Mouse (Mus musculus) gastrocnemius, postnatal 25 days (tissue): Measurements from ENCODE around the gene Wipf2. TPM values are rescaled to one million over a fixed set of nuclear protein-coding genes. Genes with fewer than 3 reads are reported as not detected.
A peak's percentile ranks its signal among the peaks of the same experiment; 100 is the strongest.
"Not testable (repeated sequence)": the region's sequence is repeated elsewhere in the genome, so short reads cannot be mapped to it uniquely, and the experiment has no call there.

Source experiments
- DNase-seq: peaks from one replicate; pipeline ENCODE4 v3.0.0; 2022
- total RNA-seq, 2 experiments: library from RNA; stranded (reverse); gene quantifications; 1 replicate in 1 of 2; 2 replicates in 1 of 2; pipeline ENCODE4 v1.2.3; 2021

Wipf2 gene
- total RNA-seq, 2 experiments from 2014 or later, result 4.1 to 4.9 TPM

DNA sequence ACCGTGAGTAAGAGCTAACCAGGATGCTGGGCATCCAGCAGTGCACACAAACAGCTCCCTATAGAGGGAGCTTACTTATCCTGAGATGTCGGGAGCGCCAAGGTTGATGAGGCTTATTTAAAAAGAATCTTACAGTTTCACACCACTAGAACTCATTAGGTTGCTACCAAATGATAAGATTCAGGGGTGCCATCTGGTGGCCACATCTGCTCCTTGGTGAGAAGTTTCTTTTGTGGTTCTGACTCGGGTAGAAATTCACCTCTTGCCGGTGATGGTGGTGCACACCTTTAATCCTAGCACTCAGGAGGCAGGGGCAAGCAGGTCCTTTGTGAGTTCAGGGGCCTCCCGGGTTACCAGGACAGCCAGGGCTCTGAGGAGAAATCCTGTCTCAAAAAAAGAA, 46.2 kb downstream of the Wipf2 start:
- no peak for DNase-seq

DNA sequence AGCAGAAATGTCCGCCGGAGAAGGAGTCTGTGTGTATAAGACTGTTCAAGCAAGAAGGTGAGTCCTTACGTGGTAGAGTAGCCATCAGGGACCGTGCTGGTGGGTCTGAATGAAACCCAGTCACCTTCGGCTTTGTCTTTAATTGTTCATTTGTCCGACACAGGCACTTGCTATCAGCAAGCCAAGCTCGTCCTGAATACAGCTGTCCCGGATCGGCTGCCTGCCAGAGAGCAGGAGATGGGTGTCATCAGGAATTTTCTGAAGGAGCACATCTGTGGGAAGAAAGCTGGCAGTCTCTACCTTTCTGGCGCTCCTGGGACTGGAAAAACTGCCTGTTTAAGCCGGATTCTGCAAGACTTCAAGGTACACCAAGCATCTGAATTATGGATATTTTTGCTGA, 47.0 kb downstream of the Wipf2 start:
- no peak for DNase-seq

DNA sequence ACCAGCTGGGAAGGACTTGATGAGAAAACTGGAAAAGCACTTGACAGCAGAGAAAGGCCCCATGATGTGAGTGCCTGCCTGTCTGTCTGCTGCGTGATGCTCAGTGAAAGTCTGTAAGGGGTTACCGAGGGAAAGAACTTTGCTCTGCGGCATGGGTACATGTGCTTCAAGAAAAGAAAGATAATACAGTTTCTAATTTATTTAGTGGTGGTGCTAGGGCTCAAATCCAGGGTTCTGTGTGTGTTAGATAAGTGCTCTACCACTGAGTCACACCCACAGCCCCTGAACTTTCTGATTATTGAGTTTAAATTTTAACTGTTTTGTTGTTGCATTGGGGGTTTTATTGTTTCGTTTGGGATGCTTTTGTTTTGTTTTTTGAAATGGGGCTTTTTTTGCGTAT, 48.1 kb downstream of the Wipf2 start:
- no peak for DNase-seq

DNA sequence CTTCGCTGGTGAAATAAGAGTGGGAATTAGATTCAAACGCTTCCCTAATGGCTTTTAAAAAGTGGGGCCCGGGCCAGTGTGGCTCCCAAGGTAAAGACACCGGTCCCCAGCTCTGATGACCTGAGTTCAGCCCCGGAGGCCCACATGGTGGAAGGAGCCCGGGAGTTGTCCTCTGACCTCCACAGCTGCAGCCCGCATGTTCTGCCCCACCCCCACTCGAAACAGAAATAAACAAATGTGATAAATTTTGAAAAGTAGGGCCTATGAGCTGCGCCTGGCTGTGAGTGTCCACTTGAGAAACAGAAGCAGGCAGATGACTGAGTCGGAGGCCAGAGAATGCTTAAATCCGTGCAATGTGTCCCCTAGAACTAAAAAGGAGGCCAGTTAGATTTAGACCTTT, 50.8 kb downstream of the Wipf2 start:
- no peak for DNase-seq

DNA sequence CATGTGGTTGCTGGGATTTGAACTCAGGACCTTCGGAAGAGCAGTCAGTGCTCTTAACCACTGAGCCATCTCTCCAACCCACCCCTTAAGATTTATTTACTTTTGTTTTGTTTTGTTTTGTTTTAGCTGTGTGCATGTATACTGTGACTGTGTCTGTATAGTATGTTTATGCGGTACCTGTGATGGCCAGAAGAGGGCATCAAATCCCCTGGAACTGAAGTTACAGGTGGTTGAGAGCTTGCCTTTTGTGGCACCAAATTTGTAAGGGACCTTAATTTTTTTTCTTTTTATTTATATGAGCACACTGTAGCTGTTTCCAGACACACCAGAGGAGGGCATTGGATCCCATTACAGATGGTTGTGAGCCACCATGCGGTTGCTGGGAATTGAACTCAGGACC, 52.9 kb downstream of the Wipf2 start:
- not testable (repeated sequence) for DNase-seq

DNA sequence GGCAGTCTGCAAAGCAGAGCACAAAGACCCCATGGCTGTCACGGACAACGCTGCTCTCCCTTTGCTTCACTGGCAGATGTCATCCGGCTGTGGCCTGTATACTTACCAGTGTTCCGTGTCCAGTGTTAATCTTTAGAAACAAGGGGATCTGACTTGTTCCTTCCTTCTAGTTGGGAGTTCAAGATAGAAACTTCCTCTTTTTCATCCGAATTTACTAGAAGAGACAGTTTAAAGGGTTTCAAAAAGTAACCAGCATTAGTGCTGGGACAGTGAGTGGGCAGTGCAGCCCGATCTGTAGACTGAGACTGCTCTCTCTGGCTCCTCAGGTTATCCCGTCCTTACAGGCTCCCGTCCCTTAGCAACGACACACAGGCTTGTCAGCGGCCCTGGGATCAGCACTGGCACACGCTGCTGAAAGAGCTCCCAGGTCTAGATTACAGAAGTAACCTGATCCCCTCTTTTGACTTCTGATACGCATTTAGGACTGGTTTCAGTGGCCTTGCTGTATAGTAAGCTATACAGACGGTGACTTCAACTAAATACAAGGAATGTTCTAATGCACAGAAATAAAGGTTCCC, 54.1 kb downstream of the Wipf2 start:
- no peak for DNase-seq

DNA sequence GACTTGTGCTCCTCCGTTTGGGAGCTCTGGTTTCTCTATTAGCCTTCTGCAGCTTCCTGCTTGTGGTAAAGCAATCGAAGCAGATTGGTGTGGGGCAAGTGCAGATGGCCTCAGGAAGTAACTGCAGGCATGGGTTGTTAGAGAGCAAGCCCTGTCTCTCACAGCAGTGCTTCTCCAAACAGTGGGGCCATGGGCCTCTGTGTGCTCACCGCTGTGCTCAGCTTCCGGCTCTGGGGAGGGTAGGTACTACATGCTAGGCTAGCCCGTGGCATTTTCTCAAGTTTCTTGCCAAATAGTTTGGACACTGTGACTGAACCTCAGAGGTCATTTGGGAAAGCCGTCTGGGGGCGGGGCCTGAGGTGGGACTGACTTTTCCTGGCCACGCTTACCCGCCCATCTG, 54.8 kb downstream of the Wipf2 start:
- DNase-seq, result no peak

DNA sequence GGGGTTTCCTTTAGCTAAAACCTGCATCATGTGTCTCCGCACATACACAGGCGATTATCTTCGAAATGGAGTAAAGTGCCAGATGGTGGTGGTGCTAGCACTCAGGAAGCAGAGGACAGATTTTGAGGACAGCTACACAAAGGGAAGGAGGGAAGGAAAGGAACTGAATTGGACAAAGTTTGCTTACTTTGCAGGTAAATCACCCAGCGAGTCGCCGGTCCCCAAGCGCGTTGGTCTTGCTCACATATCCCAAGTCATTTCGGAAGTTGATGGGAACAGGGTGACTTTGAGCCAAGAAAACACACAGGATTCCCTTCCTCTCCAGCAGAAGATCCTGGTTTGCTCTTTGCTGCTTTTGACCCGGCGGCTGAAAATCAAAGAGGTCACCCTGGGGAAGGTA, 55.6 kb downstream of the Wipf2 start:
- no peak for DNase-seq

DNA sequence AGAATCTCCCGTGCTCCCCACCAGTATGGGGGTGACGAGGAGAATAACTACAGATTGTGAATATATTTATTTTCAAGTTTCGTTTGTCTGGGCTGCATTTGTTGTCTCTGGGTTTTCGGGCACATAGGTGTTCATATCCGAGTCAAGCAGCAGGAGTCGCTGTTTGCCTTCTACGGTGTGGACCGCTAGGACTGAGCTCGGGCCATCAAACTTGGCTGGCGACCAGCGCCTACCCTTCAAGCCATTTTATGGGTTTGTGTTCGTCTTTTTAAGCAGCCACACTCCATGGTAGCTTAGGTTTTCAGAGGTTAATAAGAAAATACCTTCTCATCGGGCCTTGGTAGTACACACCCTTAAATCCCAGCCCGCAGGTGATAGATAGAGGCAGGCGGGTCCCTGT, 58.4 kb downstream of the Wipf2 start:
- not testable (repeated sequence) for DNase-seq

DNA sequence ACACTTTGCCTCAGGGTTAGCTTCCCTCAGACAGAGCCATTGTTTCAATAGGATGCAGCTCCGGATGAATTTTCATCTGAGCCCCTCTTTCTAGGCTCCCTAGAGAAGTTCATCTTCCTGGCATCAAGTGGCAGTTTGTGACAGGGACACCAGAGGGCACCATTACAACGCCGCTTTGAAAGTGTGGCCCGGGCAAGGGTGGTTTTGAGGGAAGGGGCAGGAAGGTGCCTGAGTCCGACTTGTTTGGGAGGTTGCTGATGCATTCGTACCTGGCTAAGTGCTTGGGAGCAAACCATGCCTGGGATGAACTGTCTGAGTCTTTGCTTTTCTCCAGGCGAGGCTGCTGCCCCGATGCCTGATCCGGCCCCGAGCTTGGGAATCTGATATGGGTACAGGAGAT, 58.9 kb downstream of the Wipf2 start:
- DNase-seq, result not testable (repeated sequence)

DNA sequence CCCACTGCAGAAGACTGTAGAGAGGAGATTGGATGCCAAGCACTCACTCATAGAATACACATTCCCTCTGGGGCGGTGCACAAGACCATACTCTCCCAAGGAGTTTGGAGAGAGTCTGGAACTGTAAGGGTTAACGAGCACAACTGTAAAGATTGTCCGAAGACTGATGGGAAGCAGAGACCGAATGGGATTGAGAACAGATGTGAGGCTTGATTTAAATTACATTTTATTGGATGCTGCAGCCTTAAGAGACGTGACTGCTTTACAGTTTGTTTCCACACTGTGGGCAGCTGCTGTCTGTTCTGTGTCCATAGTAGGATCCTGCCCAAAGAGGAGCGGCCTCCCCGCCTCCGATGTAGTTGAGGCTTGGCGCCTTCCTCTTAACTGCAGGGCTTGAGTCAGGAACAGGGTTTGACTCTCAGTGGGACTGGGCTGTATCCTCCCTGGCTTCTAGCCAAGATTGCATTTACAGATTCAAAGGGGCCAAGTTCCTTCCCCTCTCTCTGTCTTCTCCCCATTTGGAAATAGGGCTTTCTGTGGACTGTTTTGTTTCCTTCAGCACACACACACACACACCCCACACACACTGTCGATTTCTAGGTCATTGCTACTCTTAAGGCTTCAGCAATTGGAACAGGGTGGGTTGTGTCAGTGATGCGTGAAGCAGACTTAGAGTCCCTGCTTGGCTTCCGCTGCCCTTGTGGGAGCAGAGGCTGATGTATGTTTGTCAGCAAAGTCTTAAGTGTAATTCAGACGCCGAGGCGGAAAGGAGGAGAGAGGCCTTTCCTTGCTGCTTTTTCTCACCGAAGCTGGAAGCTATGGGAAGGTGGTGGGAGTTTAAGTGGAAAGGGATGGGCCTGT, 59.6 kb downstream of the Wipf2 start:
- peak; percentile 62 for DNase-seq

DNA sequence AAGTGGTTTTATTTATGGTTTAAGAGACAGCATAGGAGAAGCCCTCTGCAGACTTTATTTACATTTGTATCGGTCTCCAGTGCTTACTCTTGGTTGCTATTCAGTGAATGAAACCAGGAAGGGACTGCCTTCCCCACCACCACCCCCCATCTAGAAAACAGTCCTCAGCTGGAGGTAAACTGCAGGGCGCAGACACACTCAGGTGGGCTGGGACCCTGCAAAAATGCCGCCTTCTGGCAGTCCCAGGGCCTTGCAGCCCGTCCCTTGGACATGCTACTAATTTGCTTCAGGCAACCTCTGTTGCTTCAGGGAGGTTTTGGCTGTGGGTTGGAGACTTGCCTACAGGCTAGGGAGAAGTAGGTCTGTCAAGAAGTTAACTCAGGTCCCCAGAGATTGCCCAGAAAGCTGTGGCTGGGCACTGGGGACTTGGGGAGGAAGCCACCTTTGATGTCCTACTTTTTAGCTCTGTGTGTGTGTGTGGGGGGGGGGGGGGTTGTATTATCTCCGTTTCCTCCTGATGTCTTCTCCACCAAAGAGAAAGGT, 61.3 kb downstream of the Wipf2 start:
- DNase-seq, result no peak

DNA sequence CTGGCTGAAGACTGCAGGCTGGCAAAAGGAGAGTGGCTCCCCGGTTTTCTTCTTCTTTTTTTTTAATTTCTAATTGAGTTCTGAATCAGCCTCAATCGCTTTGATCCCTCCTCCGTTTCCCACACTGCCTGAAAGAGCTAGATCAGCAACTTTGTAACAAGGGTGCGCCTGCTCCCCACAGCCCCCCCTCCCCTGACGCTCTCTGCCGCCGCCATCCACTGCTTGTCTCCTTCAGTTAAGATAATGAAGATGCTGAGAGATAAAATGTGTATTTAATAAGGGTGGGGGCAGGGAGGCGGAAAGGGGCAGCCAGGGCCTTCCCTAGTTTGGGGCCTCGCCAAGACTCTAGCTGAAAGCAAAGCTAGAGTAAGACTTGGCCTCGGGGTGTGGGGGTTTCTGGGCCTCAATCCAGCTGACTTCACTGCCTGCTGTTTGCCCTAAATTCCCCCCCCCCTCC, 61.9 kb downstream of the Wipf2 start:
- DNase-seq, result no peak

DNA sequence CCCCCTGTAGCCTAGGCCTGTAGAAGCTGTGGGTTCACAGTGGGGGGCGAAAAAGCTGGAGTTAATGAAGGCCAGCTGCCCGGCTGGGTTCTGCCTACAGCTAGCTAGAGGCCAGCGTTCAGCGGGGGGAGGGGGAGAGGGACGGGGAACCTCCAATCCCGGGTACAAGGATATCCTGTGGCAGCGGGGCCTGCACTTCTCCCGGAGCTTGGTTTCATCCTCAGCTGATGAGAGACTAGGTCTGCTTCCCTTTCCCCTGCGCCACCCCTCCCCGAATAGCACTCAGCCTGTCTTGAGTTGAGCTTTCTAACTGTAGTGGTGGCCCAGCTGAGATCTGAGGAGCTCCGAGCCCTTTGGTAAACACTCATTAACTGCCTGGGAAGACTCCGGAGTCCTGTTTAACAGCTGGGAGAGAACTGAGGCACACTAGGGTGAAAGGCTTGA, 62.5 kb downstream of the Wipf2 start:
- DNase-seq, result no peak

DNA sequence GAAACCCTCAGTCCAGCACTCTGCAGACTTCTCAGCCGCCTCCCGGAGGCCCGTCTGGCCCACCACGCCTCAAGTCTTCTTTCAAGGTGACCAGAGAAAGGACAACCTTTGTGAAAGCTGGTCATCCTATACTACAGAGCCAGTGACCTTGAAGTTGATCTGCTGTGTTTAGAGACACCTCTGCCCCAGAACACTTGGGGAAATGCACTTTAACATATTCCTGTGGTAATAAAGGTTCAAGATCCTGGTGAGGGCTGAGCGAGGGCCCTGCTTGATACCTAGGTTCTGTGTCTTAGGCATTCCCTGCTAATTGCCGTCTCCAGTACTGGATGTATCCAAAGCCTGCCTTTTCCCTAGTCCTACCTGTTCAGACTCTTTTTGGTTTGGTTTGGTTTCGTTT, 63.1 kb downstream of the Wipf2 start:
- DNase-seq, result no peak

DNA sequence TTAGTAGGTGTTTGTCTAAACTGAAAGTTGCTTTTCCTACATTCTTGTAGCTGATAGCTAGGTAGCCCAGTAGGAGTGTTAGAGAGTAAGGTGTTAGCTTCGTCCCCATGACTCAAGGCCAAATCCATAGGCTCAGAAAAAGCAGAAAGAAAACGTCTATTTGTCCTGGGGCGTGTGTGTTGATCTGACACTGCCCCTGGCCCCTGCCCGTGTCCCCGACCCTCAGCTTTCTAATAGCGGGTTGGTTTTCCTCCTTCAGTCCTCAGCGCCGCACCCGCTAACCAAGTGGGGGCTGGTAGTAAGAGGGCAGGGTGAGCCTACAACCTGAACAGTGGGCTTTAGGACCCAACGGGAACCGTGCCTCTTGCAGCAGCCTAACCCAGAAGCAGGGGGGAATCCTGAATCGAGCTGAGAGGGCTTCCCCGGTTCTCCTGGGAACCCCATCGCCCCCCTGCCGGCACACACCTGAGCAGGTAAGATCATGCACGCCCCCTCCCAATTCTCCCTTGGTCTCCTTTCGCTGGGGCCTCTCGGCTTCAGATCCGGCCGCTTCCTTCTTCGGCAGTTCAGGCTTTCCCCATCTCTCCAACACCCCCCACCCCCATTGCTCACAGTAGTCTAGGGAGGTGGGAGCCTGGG, 64.1 kb downstream of the Wipf2 start, which contains the start of gene Rara:
Gene Rara, plus strand, starts transcription at position 381 of the 639 bp plus-strand sequence.
- DNase-seq, result no peak

DNA sequence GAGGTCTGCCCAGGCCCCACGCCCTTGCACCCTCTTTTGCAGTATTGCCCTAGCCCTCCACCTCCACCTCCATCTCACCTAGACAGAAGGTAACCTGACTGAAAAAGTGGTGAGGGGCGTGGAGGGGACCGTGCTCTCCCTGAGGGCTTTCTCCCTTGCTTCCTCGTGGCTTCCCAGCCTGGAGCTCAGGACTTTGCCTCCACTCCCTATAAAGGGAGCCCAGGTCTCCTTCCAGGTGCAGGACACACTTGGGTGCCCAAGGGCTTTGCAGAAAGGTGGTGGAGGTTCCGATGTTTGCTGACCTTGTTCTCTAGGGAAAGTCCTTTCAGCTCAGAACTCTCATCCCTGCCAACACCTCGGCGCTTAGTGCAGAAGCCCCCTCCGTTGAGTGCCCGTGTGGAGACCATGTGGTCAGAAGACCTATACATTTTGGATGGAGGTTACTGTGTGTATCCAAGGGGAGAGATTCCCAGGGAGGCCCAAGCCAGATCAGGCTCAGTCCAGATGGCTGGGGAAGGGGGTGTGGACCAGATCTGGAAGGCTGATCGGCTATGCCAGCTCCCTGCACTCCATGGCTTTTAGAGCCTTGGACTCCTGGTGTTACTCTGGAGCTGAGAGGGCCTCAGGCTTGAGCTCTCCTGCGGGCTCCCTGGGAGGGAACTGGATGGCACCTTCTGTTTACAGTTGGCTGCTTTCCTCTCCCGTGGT, 64.9 kb downstream of the Wipf2 start:
- DNase-seq, result no peak

DNA sequence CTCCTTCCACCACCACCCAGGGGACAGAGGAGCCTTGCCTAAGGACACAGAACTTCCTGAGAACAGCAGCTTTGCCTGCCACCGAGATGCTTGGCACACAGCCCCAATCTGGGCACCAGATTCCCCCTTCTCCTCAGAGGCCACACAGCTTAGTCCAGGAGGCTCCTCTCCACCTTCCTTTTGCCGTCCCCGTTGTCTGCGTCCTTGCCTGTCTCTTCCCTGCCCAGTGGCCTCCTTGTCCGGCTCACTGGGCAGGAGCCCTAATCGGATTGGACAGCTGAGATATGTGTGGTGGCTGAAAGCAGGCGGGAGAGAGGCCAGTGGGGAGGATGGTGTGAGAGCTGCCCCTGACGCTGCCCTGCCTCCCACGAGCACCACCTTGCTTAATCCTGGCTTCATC, 66.1 kb downstream of the Wipf2 start:
- DNase-seq, result no peak

DNA sequence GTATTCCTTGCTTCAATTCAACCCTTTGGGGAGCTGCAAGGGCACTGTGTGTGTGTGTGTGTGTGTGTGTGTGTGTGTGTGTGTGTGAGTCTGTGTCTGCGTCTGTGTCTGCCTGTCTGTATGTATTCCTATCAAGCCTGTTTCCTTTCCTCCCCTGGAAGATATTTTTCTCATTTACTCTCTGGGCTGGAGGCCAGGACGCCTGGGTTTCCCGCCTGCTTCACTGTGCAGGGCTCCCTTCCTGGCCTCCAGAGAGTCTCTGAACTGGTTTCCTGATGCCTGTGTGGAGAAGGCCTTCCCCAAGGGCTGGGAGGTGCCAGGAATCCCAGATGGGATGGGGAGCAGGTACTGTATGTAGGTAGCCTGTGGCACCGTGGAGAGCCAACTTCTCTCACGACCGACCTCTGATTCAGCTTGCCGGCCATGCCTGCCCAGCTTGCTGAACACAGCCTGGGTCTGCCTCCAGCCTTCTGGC, 66.7 kb downstream of the Wipf2 start:
- peak; percentile 7 for DNase-seq

DNA sequence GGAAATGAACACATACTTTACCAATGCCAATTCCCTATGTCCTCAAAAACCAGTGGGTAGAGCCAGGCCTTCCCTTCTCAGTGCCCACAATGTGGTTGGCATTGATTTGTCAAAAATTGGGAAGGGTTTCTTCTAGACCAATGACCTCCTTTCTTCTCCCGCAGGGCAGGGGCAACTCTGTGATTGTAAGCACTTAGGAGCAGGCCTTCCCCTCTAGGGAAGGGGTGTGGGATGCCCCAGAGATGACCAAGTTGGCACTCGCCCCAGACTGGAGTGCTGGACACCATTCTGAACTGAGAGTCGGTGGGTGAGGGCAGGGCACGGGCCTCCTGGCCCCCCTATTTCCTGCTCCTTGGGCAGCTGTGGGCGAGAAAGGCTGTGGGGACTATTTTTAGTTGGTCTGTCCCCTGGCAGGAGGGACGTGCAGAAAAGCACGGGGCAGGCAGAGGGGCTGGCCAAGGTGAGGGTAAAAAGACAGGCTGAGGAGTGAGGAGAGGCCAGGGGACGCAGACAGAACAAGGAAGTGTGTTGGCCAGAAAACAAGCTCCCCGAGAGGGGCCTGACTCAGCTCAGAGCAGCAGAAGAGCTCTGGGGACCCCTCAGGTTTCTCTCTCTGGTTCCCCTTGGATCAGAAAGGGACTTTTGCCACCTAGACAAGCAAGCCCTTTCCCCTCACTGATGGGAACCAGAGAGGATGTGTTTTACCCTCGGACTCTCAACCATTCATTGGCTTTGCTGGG, 67.5 kb downstream of the Wipf2 start:
- peak; percentile 50 for DNase-seq
